Mouse (Mus musculus): ENCODE measurements around the gene Mau2. TPM values are rescaled to one million over a fixed set of nuclear protein-coding genes. Genes with fewer than 3 reads are reported as not detected.

Mau2 gene
- polyA plus RNA-seq (2015; fragmentation: Nextera tagmentation; extraction: Ambion mirVana) = 26.7 and 38.9 TPM in 2 replicates

DNA sequence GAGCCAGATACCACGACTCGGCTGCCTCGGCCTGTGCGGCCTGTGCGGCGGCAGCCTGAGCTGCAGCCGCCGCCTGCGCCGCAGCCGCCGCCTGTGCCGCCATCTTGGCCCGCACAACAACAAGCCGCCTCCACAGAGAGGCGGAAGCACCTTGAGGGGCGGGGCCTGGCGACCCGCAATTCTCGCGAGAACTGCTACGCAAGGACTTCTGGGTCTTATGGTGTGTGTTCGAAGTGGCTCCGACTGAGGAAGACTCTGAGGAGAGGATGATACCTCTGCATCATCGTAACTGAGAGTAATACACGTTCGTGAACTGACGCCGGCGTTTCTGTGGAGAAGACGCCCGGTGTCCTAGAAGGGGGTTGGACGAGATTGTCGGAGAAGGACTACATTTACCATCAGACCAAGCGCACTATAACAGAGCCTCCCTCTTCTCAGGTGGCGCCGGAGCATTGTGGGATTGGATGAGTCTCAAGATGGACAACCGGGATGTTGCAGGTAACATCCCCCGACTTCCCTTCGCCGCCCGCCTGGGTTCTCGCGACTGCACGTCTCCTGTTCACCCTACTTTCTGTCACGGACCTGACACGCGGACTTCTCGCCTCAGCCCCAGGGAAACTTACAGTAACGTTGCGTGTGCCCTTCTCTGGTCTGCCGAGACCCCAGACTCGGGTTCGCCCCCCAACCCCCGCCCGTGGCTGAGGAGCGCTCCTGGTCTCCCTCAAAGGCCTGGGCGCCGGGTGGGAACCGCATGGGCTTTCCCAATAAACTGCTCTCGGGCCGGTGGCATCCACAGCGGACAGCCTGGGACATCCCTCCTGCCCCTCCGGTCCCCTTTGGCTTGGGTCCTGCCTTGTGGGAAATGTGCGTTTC lies at the start of gene Mau2, which contains the start of gene Sugp1:
Gene Mau2, minus strand, starts transcription at position 152 of the 873 bp plus-strand sequence.
Gene Sugp1, plus strand, starts transcription at position 231 of the 873 bp plus-strand sequence.

DNA sequence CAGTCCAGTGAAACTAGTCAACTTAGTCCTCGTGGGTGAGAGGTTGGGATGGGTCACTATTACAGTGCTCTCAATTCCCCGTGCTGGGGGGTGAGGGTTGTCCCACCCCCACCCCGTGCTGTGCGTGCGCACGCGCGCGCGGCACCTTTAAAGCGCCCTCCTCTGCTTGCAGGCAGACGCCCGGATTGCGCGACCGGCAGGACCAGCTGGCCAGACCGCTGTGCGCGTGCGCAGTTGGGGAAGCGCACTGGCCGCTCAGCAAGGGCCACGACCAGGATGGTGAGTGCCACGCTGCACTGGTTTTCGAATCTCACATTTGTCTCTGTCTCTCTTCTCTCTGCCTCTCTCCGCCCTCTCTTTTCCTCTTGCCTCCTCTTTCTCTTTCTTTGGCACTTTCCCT lies 40.8 kb upstream of the Mau2 start, which contains the start of gene Hapln4:
Gene Hapln4, plus strand, starts transcription at position 173 of the 400 bp plus-strand sequence.

DNA sequence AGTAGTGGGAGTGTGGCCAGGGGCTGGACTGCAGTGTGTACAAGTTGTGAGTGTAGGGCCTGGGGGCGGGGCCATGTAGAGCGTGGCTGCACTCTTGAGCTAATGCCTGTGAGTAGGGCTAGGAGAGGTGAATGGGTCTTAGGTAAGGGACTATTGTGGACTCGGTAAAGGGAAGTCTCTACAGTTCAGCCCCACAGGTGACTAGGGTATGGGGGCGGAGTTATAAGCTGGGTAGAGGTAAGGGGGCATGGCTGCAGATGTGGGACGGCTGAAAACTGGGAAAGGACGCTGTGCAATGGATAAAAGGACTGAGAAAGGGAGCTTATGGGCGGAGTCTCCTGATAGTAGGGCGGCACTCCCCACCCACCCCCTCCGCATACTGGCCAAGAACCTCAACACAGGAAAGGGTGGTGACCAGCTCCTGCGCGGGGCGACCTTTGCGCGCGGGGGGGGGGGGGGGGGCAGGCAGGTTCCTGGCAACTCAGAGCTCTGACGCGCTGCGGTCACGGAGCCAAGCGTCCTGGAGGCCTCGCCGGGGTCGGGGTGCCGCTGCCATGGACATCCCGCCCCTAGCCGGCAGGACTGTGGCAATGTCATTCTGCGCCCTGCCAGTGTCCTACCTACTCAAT lies 30.0 kb upstream of the Mau2 start, which contains the start of gene Tm6sf2:
Gene Tm6sf2, plus strand, starts transcription at position 484 of the 629 bp plus-strand sequence.

DNA sequence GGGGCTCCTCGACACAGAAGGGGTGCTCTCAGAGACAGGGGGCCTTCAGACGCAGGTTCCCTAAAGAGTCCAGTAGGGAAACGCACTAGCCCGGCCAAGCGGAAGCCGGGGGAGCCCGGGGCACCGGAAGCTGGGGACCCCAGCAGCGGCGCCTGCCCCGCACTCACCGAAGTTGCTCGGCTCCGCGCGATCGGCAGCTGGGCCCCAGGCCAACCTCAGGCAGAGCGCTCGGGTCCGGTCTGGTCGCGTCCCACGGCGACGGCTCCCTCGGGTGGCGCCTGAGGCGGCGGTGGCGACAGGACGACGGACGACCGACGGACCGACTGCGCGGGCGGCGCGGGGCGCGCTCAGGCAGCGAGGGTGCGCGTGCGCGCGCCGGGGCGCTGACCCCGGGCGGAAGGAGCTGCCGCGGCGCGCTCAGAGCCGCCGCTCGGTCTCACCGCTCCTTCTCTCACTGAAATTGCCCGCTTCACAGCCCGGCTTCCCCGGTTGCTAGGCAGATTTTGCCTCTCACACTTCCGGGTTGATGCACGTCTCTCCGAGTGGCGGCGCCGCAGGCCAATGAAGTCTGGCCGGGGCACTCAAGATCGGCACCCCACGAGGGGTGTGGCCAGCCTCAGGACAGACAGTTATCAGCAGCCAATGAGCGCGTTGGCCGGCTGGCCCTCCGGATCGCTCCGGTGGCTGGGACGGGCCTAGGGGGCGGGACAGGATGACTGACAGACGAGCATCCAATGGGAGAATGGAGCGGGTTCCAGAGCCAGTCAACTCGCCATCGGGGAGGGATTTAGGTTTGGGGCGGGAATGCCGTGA lies 46.6 kb downstream of the Mau2 start, which contains the start of gene Gatad2a:
Gene Gatad2a, minus strand, starts transcription at position 609 of the 813 bp plus-strand sequence.

Other genes starting within 250 kb of the Mau2 start
- gene Gmip, start 234.1 kb downstream of the Mau2 start, polyA plus RNA-seq (2015; fragmentation: Nextera tagmentation; extraction: Ambion mirVana) = 9.1 and 9.2 TPM in 2 replicates
- gene Lpar2, start 220.3 kb downstream of the Mau2 start, polyA plus RNA-seq (2015; fragmentation: Nextera tagmentation; extraction: Ambion mirVana) = 0.09 and 0.40 TPM in 2 replicates
- gene Pbx4, start 210.2 kb downstream of the Mau2 start, polyA plus RNA-seq (2015; fragmentation: Nextera tagmentation; extraction: Ambion mirVana) = 6.5 and 9.4 TPM in 2 replicates
- 0.50 and 0.52 TPM in 2 replicates for gene Cilp2, start 155.0 kb downstream of the Mau2 start, polyA plus RNA-seq (2015; fragmentation: Nextera tagmentation; extraction: Ambion mirVana)
- gene Tssk6, start 140.6 kb downstream of the Mau2 start, polyA plus RNA-seq (2015; fragmentation: Nextera tagmentation; extraction: Ambion mirVana) = 2.6 and 2.9 TPM in 2 replicates
- gene Ndufa13, start 140.2 kb downstream of the Mau2 start, polyA plus RNA-seq (2015; fragmentation: Nextera tagmentation; extraction: Ambion mirVana) = 308 and 360 TPM in 2 replicates
- gene Yjefn3, start 140.0 kb downstream of the Mau2 start, polyA plus RNA-seq (2015; fragmentation: Nextera tagmentation; extraction: Ambion mirVana) = 3.1 and 3.7 TPM in 2 replicates
- 25.3 and 39.5 TPM in 2 replicates for gene Gatad2a, start 46.4 kb downstream of the Mau2 start, polyA plus RNA-seq (2015; fragmentation: Nextera tagmentation; extraction: Ambion mirVana)
- 18.3 and 30.9 TPM in 2 replicates for gene Sugp1, start 79 bp upstream of the Mau2 start, polyA plus RNA-seq (2015; fragmentation: Nextera tagmentation; extraction: Ambion mirVana)
- gene Tm6sf2, start 30.2 kb upstream of the Mau2 start, polyA plus RNA-seq (2015; fragmentation: Nextera tagmentation; extraction: Ambion mirVana) = 0.86 and 2.7 TPM in 2 replicates
- gene Hapln4, start 40.7 kb upstream of the Mau2 start, polyA plus RNA-seq (2015; fragmentation: Nextera tagmentation; extraction: Ambion mirVana) = 0.11 and 0.21 TPM in 2 replicates
- gene Ncan, start 78.1 kb upstream of the Mau2 start, polyA plus RNA-seq (2015; fragmentation: Nextera tagmentation; extraction: Ambion mirVana) = 1.6 and 5.1 TPM in 2 replicates
- gene Nr2c2ap, start 88.6 kb upstream of the Mau2 start, polyA plus RNA-seq (2015; fragmentation: Nextera tagmentation; extraction: Ambion mirVana) = 35.9 and 39.4 TPM in 2 replicates
- 12.8 and 14.0 TPM in 2 replicates for gene Rfxank, start 96.4 kb upstream of the Mau2 start, polyA plus RNA-seq (2015; fragmentation: Nextera tagmentation; extraction: Ambion mirVana)
- 37.7 and 45.9 TPM in 2 replicates for gene Borcs8, start 96.8 kb upstream of the Mau2 start, polyA plus RNA-seq (2015; fragmentation: Nextera tagmentation; extraction: Ambion mirVana)
- 0.19 and 0.28 TPM in 2 replicates for gene Mef2b, start 97.0 kb upstream of the Mau2 start, polyA plus RNA-seq (2015; fragmentation: Nextera tagmentation; extraction: Ambion mirVana)
- 48.4 and 65.6 TPM in 2 replicates for gene Tmem161a, start 129.6 kb upstream of the Mau2 start, polyA plus RNA-seq (2015; fragmentation: Nextera tagmentation; extraction: Ambion mirVana)
- gene Slc25a42, start 169.6 kb upstream of the Mau2 start, polyA plus RNA-seq (2015; fragmentation: Nextera tagmentation; extraction: Ambion mirVana) = 5.6 and 5.7 TPM in 2 replicates
- gene Sugp2, start 191.5 kb upstream of the Mau2 start, polyA plus RNA-seq (2015; fragmentation: Nextera tagmentation; extraction: Ambion mirVana) = 14.4 and 14.5 TPM in 2 replicates
- 12.0 and 18.0 TPM in 2 replicates for gene Armc6, start 191.7 kb upstream of the Mau2 start, polyA plus RNA-seq (2015; fragmentation: Nextera tagmentation; extraction: Ambion mirVana)
- gene Homer3, start 240.1 kb upstream of the Mau2 start, polyA plus RNA-seq (2015; fragmentation: Nextera tagmentation; extraction: Ambion mirVana) = 26.4 and 30.5 TPM in 2 replicates